Mouse (Mus musculus) ES-E14 (cell line): ENCODE data around the gene Insr. TPM values are rescaled to one million over a fixed set of nuclear protein-coding genes. Genes with fewer than 3 reads are reported as not detected.
"Not testable (repeated sequence)": the region's sequence is repeated elsewhere in the genome, so short reads cannot be mapped to it uniquely, and the experiment has no call there.

Source experiments
- DNase-seq: peaks from one replicate; pipeline ENCODE4 v3.0.0-alpha.2; 2013; ENCODE audit warnings: low read depth, low spot score
- H3K27ac ChIP-seq: 2 replicates; pipeline ENCODE4 v1.5.1; 2012; ENCODE audit warnings: low read depth, mild to moderate bottlenecking, low read length, moderate library complexity, mixed read lengths; ENCODE audit not compliant: poor library complexity, insufficient read depth, severe bottlenecking
- H3K36me3 ChIP-seq: 2 replicates; pipeline ENCODE4 v1.6.1; 2012; ENCODE audit warnings: mild to moderate bottlenecking, low read length, moderate library complexity, mixed read lengths; ENCODE audit not compliant: control insufficient read depth, poor library complexity, insufficient read depth, severe bottlenecking
- H3K4me1 ChIP-seq, 2 experiments: fragments of 150-350 bp in 1 of 2; sonication (generic) in 1 of 2; 2 replicates each; pipeline ENCODE4 v1.6.1; 2012; ENCODE audit warnings: low read length in 2 of 2, mild to moderate bottlenecking in 1 of 2, mixed read lengths in 1 of 2; ENCODE audit not compliant: control insufficient read depth in 2 of 2, insufficient read depth in 2 of 2, poor library complexity in 1 of 2
- H3K4me3 ChIP-seq, 2 experiments: fragments of 150-350 bp in 1 of 2; sonication (generic) in 1 of 2; 2 replicates each; pipeline ENCODE4 v1.5.1; 2012; ENCODE audit warnings: low read length in 2 of 2, low read depth in 1 of 2, mild to moderate bottlenecking in 1 of 2, mixed read lengths in 1 of 2; ENCODE audit not compliant: insufficient read depth in 1 of 2, poor library complexity in 1 of 2, severe bottlenecking in 1 of 2
- H3K9ac ChIP-seq: 2 replicates; pipeline ENCODE4 v1.6.1; 2012; ENCODE audit warnings: low read depth, mild to moderate bottlenecking, low read length, mixed read lengths; ENCODE audit not compliant: poor library complexity, insufficient read depth, severe bottlenecking
- H3K9me3 ChIP-seq: fragments of 150-350 bp; sonication (generic); 2 replicates; pipeline ENCODE4 v1.6.1; 2012; ENCODE audit warnings: low read depth, mild to moderate bottlenecking, low read length; ENCODE audit not compliant: control insufficient read depth, insufficient read depth
- CHD2 ChIP-seq: IDR thresholded peaks from 2 replicates; pipeline ENCODE4 v1.6.1; 2014; ENCODE audit warnings: mild to moderate bottlenecking, low read depth, low read length, inconsistent platforms
- HCFC1 ChIP-seq: IDR thresholded peaks from 2 replicates; pipeline ENCODE4 v1.6.1; 2012; ENCODE audit warnings: low read length, inconsistent platforms, borderline replicate concordance; ENCODE audit not compliant: insufficient read depth
- MAFK ChIP-seq: IDR thresholded peaks from 2 replicates; pipeline ENCODE4 v1.6.1; 2014; ENCODE audit warnings: mild to moderate bottlenecking, low read depth, low read length, inconsistent platforms; ENCODE audit not compliant: insufficient read depth
- ZC3H11A ChIP-seq: IDR thresholded peaks from 2 replicates; pipeline ENCODE4 v1.6.1; 2012; ENCODE audit warnings: low read depth, mild to moderate bottlenecking, inconsistent platforms, low read length, borderline replicate concordance
- ZNF384 ChIP-seq: IDR thresholded peaks from 2 replicates; pipeline ENCODE4 v1.6.1; 2012; ENCODE audit warnings: low read depth, low read length, inconsistent platforms
- in situ Hi-C, 2 experiments: fragments of 600-800 bp; cut with MboI; formaldehyde crosslinking; loops; one replicate each; pipeline ENCODE4 v1.15.1; 2025; ENCODE audit warnings: low sequenced_read_pairs in 2 of 2, inconsistent platforms in 1 of 2; ENCODE audit not compliant: unreplicated experiment in 2 of 2
- total RNA-seq: library from RNA; depleted of rRNA; stranded (reverse); fragments of 300-350 nt; gene quantifications from 2 replicates; pipeline ENCODE4 v1.2.3, GENCODE M21; 2012

Gene Insr
- total RNA-seq, 1 experiment: 9.3 TPM

GRCm38 (mm10) chr8:3316585-3316984 is 37.2 kb upstream of the Insr start:
- Histone ChIP-seq H3K4me1 (no peaks in the 10 kb centered on the region), H3K9ac (no peak overlapping the region), H3K36me3 (no peaks in the 10 kb centered on the region), H3K27ac (no peak overlapping the region), H3K4me3 (no peak overlapping the region), H3K9me3 (no peaks in the 10 kb centered on the region)
- no peak for DNase-seq
- TF ChIP-seq HCFC1 (no peak), MAFK (no peak), CHD2 (no peak), ZC3H11A (no peak), ZNF384 (no peak)
- in situ Hi-C loops: no loop called here

GRCm38 (mm10) chr8:3314345-3314744 is 34.9 kb upstream of the Insr start:
- no peak for TF ChIP-seq CHD2
- no peak for TF ChIP-seq ZNF384
- no peak for TF ChIP-seq ZC3H11A
- no peak for TF ChIP-seq HCFC1
- TF ChIP-seq MAFK: no peak
- Histone ChIP-seq H3K4me1 (no peaks in the 10 kb centered on the region), H3K27ac (no peak overlapping the region), H3K9ac (no peak overlapping the region), H3K4me3 (no peak overlapping the region), H3K36me3 (no peaks in the 10 kb centered on the region), H3K9me3 (no peaks in the 10 kb centered on the region)
- no peak for DNase-seq
- in situ Hi-C loops: no loop called here

- no peak for DNase-seq
Measured at GRCm38 (mm10) chr8:3313843-3314242, 34.4 kb upstream of the Insr start.

GRCm38 (mm10) chr8:3313417-3313816 is 34.0 kb upstream of the Insr start:
- DNase-seq, H3K4me3 ChIP-seq, H3K9me3 ChIP-seq, H3K27ac ChIP-seq, H3K4me1 ChIP-seq, in situ Hi-C loops, H3K9ac ChIP-seq, H3K36me3 ChIP-seq: not testable (repeated sequence)

More at GRCm38 (mm10) chr8:3313843-3314242, 34.4 kb upstream of the Insr start:
- Histone ChIP-seq H3K36me3 (no peaks in the 10 kb centered on the region), H3K9me3 (no peaks in the 10 kb centered on the region), H3K27ac (no peak overlapping the region), H3K4me3 (no peak overlapping the region), H3K9ac (no peak overlapping the region), H3K4me1 (no peaks in the 10 kb centered on the region)
- in situ Hi-C loops: no loop called here
- TF ChIP-seq ZNF384: no peak
- no peak for TF ChIP-seq HCFC1
- TF ChIP-seq ZC3H11A: no peak
- no peak for TF ChIP-seq MAFK
- no peak for TF ChIP-seq CHD2

- H3K27ac ChIP-seq: no peak overlapping the region
- no peaks in the 10 kb centered on the region for H3K9me3 ChIP-seq
- TF ChIP-seq HCFC1 (no peak), ZNF384 (no peak)
- no peak overlapping the region for H3K4me3 ChIP-seq
- H3K36me3 ChIP-seq: no peaks in the 10 kb centered on the region
- no peaks in the 10 kb centered on the region for H3K4me1 ChIP-seq
- in situ Hi-C loops: no loop called here
- H3K9ac ChIP-seq: no peak overlapping the region
- DNase-seq: no peak
Measured at GRCm38 (mm10) chr8:3311482-3311881, 32.1 kb upstream of the Insr start.
